In the genomic region with DNA sequence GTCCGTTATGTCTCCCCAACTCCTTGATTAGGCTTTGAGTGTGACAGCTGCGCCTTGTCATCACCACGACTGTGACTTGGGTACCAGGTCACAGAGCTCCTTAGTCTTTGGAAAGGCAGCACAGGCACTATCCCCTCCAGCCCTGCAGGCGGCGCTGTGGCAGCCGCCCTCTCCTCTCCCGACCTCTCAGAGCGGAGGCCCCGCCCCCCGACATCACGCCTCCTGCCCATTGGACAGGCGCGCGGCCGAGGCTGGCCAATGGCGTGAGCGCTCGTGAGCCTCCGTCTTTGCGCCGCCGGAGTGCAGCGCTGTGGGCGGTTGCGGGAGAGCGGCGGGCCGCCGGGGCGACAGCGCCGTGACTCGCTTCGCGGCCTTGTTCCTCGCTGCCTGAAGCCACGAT, we compare ENCODE assay signal across 7 mouse cellular contexts. TPM values are rescaled to one million over a fixed set of nuclear protein-coding genes. Genes with fewer than 3 reads are reported as not detected.
A peak's percentile ranks its signal among the peaks of the same experiment; 100 is the strongest.
DNase-seq lines count a peak whose midpoint lies in the region; ATAC-seq lines count a peak whose summit lies in the region.

A gene (plus strand): TSS at position 232 of the 400 bp plus-strand sequence.

- H3K27me3 ChIP-seq in intestine, embryonic 15.5 days (replicated peaks): no peaks in the 10 kb centered on the region
- H3K27me3 ChIP-seq in midbrain, embryonic 10.5 days (ENCODE audit: low read depth, poor library complexity, severe bottlenecking): no peaks in the 10 kb centered on the region

- DNase-seq in adrenal gland, adult 18-20 months (ENCODE audit: low spot score in 2 of 2): peak; percentile 98
- peak; percentile 99 for DNase-seq in embryo, embryonic 11 days
- DNase-seq in gastrocnemius, postnatal 36 days: peak; percentile 96 to 98
- peak; percentile 98 to 99 for DNase-seq in left cerebral cortex, postnatal 25 days (ENCODE audit: low spot score in 2 of 2)
- peak; percentile 96 for DNase-seq in midbrain, embryonic 10.5 days (ENCODE audit: low spot score)
- peak; percentile 99 for DNase-seq in right cerebral cortex, postnatal 4 days

- H3K36me3 ChIP-seq in intestine, embryonic 15.5 days: peaks cover 6% of the 10 kb centered on the region; the same call in 1 of the 2 replicates
- peaks cover 26% of the 10 kb centered on the region for H3K36me3 ChIP-seq in midbrain, embryonic 10.5 days

- peak; percentile 100 for ATAC-seq in intestine, embryonic 15.5 days

- H3K4me3 ChIP-seq in intestine, embryonic 15.5 days (replicated peaks): peak within 1 kb of the TSS; percentile 95
- peak within 1 kb of the TSS; percentile 88 for H3K4me3 ChIP-seq in midbrain, embryonic 10.5 days

- peak within 1 kb of the TSS; percentile 90 for H3K9ac ChIP-seq in intestine, embryonic 15.5 days

- peak within 1 kb of the TSS; percentile 50 for H3K4me2 ChIP-seq in intestine, embryonic 15.5 days (replicated peaks)

- WGBS in intestine, embryonic 15.5 days: under 1% methylated on average over 37 of the region's 37 CpGs
- under 1% methylated on average over 37 of the region's 37 CpGs for WGBS in midbrain, embryonic 10.5 days

- intact Hi-C loops in gastrocnemius, postnatal 36 days (cut with DNase I): no loop called here
- intact Hi-C loops in left cerebral cortex, postnatal 25 days (cut with DNase I): no loop called here

- no peaks in the 10 kb centered on the region for H3K9me3 ChIP-seq in intestine, embryonic 15.5 days
- H3K9me3 ChIP-seq in midbrain, embryonic 10.5 days (replicated peaks): no peaks in the 10 kb centered on the region

- peak within 1 kb of the TSS; percentile 86 for H3K27ac ChIP-seq in intestine, embryonic 15.5 days
- H3K27ac ChIP-seq in midbrain, embryonic 10.5 days (replicated peaks): peak within 1 kb of the TSS; percentile 89

- H3K4me1 ChIP-seq in intestine, embryonic 15.5 days (replicated peaks): peaks cover 9% of the 10 kb centered on the region; the same call in 1 of the 2 replicates
- peaks cover 18% of the 10 kb centered on the region for H3K4me1 ChIP-seq in midbrain, embryonic 10.5 days

RNA-seq across cellular contexts. Expression of the gene that starts here (rescaled TPM):
- 10 to 100 TPM; 48.5 to 62.1 TPM for total RNA-seq in adrenal gland, adult 18-20 months (2021)
- 10 to 100 TPM; 38.7 to 42.4 TPM for total RNA-seq in gastrocnemius, postnatal 36 days (2021)
- polyA plus RNA-seq in intestine, embryonic 15.5 days (2015; fragmentation: Nextera tagmentation; extraction: Ambion mirVana): 144 and 173 TPM in 2 replicates
- 10 to 100 TPM; 61.0 to 64.1 TPM for total RNA-seq in left cerebral cortex, postnatal 25 days (2021)
- 156 and 165 TPM in 2 replicates for polyA plus RNA-seq in midbrain, embryonic 10.5 days (2016; fragmentation: Nextera tagmentation; extraction: Ambion mirVana)

Comparison
In these comparisons a context has a peak if more than half of its experiments do, and no peak if none do; other contexts are left out.
1. Peak in every context shown above with its lines: DNase-seq, ATAC-seq, H3K4me3 ChIP-seq and H3K27ac ChIP-seq.